ENCODE assay signal across 8 mouse cellular contexts in genomic region chr3:51415098-51416072, GRCm38 (mm10). TPM values are rescaled to one million over a fixed set of nuclear protein-coding genes. Genes with fewer than 3 reads are reported as not detected.
DNase-seq lines count a peak whose midpoint lies in the region; ATAC-seq lines count a peak whose summit lies in the region.

TSS of gene Naa15 (plus strand) at chr3:51415148.

- DNase-seq in ZHBTc4 (ENCODE audit: low read depth, low spot score) = peak; percentile 96
- DNase-seq in gastrocnemius, adult 8-10 months (ENCODE audit: low spot score in 2 of 2) = peak; percentile 93 to 96
- DNase-seq in induced T-regulatory cell, adult 2 months (ENCODE audit: low read depth) = peak; percentile 98
- DNase-seq in left cerebral cortex, adult 9 months (ENCODE audit: low spot score in 2 of 2) = peak; percentile 88 to 94
- DNase-seq in right cerebral cortex, postnatal 14 days = peak; percentile 96
- DNase-seq in urinary bladder, postnatal 36 days (ENCODE audit: low spot score in 2 of 2) = peak; percentile 88 to 96

- peak; percentile 91 for ATAC-seq in common myeloid progenitor, adult 5-6 weeks (replicated peaks; ENCODE audit: low read depth, poor library complexity, severe bottlenecking)
- ATAC-seq in megakaryocyte progenitor cell, adult 5-6 weeks (replicated peaks; ENCODE audit: poor library complexity) = peak; percentile 92

RNA-seq across cellular contexts. Expression of gene Naa15, which starts in this region (rescaled TPM):
- total RNA-seq in common myeloid progenitor, adult 5-6 weeks (2017) = 193 and 245 TPM in 2 replicates
- 10 to 100 TPM; 40.5 to 53.0 (median 48.0) TPM for total RNA-seq in gastrocnemius, adult 8-10 months (2022)
- 126 and 131 TPM in 2 replicates for total RNA-seq in megakaryocyte progenitor cell, adult 5-6 weeks (2015)
- 69.8 and 118 TPM in 2 replicates for total RNA-seq in megakaryocyte progenitor cell, adult 5-6 weeks (2017)

Comparison
In these comparisons a context has a peak if more than half of its experiments do, and no peak if none do; other contexts are left out.
1. Peak in every context shown above with its lines: DNase-seq and ATAC-seq.